Mouse (Mus musculus): Measurements from ENCODE around the gene Prcc.
"Not testable (repeated sequence)": the region's sequence is repeated elsewhere in the genome, so short reads cannot be mapped to it uniquely, and the experiment has no call there.

The Prcc gene

DNA sequence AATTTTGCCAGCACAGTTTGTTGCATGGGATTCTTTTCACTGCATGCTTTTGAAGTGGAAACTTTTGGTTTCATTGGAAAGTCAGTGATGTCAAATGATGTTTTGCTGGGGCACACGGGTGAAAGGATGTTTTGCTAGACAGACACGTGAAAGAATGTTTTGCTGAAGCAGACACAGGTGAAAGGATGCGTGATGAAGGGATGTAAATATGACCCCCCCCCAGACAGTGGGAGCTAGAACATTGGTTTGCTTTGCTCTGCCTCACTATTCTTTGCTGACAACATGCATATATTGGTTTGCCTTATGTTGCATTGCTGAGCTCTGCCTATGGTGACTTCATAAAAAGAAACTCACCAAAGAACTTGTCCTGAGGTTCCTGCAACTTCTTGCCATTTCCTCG, 40.4 kb downstream of the Prcc start:
- no peak for DNase-seq (ENCODE audit: low spot score)

DNA sequence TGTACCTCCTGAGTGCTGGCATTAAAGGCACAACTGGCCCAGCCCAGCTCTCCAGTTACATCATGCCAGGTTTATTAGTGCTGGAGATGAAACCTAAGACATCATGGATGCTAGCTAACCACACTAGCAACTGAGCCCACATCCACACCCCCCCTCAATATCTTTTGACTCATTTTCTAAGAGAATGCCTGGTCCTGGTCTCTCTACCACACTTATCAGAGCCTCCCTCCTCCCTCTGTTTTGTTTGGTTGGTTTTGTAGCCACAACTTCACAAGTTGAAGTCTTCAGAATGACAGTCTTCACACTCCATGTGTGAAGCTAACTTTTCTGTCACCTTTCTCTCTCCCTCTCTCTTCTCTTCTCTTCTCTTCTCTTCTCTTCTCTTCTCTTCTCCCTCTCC, 44.5 kb downstream of the Prcc start:
- DNase-seq (ENCODE audit: low spot score): no peak

DNA sequence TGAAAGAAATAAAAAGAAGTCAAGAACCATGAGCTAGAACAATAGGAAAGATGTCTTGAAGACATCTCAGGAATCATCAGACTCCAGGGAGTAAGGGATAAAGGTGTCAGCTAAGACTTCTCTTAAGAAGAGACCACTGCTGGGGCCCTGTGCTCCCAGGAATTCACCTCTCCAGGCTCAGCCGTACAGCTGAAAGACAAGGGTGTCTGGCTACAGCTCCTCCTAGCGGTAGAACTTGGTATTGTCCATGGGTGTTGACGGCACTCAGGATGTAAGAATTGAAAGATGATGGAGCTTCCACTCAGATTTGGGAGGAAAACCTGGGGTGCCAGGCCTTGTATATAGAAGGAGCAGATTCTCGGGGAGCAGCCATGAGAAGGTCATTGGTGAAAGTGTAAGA, 46.8 kb downstream of the Prcc start:
- peak; percentile 75 for DNase-seq (ENCODE audit: low spot score)

DNA sequence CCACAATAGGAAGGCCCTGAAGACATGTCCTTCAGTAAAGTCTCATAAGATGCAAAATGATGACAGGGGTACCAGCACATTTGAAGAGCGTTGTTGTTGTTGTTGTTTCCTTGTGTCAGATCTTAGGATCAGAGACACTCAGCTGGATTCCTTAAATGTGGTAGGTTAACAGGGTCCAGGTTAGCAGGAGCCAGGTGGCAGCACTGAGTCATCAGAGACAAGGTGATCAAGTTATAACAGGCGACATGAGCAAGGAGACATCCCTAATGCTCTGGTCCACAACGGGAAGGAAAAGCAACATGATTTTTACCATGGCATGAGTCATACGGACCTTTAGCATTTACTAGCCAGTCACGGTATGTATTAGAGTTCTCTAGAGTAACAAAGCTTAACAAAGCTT, 51.9 kb downstream of the Prcc start:
- DNase-seq (ENCODE audit: low spot score): no peak

DNA sequence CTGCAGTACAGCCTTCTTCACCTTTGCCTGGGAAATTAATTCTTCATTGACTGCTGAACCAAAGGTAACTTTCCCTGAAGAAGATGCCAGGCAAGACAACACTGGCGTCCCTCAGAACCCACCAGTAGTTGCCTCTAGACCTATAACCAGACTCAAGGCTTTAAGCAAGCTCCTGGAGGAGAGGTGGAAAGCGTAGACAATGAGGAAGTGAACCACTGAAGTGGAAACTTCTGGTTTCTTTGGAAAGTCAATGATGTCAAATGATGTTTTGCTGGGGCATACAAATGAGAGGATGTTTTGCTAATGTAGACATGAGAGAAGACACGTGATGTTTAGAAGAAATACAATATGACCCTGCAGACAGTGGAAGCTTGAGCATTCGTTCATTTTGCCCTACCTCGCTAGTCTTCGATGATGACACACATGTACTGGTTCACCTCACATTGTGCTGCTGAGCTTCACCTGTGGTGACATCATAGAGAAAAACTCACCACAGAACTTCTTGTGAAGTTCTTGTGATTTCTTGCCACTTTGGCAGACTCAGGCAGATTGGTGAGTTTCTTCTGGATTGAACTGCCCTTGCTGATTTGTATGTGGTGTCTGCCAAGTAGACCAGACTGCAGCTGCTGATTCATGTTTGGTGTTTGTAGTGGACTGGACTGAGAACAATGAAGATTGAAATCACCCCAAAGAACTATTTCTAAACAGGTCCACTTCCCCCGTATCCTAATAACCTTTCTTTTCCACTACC, 53.1 kb downstream of the Prcc start:
- peak; percentile 50 for DNase-seq (ENCODE audit: low spot score)

DNA sequence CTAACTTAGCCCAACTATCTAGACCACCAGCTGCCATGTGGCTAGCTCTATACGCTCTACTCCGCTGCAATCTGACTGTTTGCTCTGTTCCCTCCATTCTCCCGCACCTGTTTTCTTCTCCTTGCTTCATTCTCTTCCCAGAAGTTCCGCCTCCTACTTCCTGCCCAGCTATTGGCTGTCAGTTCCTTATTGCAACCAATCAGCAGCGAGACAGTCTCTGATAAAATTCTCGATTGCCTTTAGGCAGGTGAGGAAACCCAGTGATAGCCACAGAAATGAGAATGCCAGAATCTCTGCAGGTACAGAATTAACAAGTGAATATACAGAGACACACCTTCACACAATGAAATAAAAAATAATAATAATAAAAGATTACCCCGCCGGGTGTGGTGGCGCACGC, 56.4 kb downstream of the Prcc start:
- no peak for DNase-seq (ENCODE audit: low spot score)

DNA sequence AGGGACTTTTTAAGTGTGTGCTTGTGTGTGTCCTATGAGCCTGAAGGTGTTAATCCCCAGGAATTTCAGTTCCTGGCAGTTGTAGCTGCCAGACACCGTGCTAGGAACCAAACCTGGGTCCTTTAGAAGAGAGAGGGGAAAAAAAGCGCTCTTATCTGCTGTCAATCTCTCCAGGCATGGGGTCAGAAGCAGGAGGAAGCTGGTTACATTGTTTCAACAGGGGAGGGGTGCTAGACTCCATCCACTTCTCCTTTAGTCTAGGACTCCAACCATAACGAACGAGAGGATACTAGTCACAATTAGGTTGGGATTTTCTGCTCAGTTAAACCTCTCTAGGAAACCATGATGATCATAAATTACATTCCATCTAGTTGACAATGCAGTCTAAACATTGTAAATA, 57.0 kb downstream of the Prcc start:
- no peak for DNase-seq (ENCODE audit: low spot score)

DNA sequence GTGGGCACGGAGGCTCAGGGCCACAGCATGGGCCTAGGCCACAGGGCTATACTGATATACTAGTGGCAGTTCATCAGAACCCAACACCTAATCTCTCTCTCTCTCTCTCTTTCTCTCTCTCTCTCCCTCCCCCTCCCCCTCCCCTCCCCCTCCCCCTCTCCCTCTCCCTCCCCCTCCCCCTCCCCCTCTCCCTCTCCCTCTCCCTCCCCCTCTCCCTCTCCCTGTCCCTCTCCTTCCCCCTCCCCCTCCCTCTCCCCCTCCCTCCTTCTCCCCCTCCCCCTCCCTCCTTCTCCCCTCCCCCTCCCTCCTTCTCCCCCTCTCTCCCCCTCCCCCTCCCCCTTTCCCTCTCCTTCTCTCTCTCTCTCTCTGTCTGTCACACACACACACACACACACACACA, 61.2 kb downstream of the Prcc start, which contains the start of gene Pear1:
Pear1 (minus strand) TSS at position 101 of the 400 bp plus-strand sequence.
- DNase-seq (ENCODE audit: low spot score): not testable (repeated sequence)

DNA sequence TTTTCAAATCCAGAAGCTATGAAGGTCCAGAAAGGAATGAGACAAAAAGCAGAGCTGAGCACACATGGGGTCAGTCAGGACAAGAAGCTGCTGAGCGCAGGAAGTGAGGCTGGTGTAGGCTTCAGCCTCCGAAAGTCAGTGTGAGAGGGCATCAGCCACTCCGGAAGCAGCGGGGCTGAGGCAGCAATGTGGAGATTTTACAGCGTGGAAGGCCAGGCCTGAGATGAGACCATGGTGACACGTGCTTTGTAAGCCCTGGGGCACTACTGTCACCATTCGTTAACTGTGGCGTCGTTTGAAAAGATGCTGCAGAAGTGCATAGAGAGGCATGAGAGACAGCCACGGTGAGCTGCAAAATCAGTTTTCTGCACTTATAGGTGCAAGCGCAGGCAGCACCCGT, 67.2 kb downstream of the Prcc start:
- no peak for DNase-seq (ENCODE audit: low spot score)

DNA sequence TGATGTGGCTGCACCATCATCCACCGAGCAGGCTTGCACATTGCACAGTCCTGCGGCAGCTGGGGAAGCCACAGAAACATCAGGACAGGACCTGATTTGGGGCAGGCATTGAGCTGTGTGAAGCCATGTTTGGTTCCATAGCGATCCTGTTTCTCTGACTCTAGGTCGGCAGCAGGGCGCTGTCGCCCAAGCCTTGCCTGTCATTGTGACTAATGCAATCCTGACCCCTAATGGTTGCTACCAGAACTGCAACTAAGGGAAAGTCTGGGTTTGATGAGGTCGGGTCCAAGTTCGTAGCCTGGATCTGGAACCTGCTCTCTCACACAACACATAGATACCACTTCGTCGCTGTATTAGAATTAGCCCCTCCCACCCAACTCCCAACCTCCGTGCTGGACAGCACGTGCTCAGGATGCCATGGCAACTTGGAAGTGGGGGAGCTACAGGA, 68.7 kb downstream of the Prcc start:
- peak; percentile 89 for DNase-seq (ENCODE audit: low spot score)

DNA sequence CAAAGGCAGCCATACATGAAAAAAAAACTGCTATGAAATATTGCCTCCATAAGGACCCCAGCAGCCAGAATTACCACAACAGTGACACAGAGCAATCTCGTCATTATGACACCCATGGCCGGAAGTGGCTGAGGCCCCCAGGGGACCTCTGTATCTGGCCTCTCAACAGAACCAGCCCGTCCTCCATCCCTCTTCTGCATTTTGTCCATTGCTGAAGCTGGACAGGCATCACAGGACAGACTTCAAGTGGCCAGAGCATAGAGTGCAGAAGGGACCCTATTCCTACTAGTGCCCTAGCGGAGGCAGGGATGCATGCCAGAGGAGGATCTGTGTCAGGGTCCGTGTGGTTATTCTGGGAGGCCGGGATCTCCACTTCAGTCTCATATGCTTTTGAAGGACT, 69.2 kb downstream of the Prcc start:
- DNase-seq (ENCODE audit: low spot score): no peak

DNA sequence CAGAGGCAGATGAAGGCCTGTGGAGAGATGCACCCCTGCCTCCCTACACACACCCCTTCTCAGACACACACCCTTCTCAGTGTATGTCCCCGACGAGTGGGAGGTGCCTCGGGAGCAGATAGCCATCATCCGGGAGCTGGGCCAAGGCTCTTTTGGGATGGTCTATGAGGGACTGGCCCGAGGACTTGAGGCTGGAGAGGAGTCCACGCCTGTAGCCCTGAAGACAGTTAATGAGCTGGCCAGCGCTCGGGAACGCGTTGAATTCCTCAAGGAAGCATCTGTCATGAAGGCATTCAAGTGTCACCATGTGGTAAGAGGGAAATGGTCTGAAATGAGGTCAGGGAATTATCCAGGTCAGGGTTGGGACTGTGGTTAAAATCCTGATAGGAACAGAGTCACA, 72.5 kb downstream of the Prcc start:
- DNase-seq (ENCODE audit: low spot score): no peak

DNA sequence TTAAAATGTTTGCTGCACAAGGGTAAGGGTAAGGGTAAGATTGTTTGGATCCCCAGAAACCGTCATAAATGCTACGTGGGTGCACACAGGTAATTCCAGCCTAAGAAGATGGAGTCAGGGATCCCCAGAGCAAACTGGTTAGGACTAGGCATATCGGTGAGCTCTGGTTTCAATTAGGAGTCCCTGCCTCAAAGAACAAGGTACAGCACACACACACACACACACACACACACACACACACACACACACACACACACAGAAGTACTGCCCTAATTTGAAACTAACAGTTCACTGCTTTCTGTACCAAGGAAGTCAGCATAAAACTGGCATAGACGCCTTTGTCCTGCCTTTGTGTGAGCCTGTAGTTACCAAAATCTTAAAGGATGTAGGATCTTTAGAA, 73.0 kb downstream of the Prcc start:
- DNase-seq (ENCODE audit: low spot score): no peak

DNA sequence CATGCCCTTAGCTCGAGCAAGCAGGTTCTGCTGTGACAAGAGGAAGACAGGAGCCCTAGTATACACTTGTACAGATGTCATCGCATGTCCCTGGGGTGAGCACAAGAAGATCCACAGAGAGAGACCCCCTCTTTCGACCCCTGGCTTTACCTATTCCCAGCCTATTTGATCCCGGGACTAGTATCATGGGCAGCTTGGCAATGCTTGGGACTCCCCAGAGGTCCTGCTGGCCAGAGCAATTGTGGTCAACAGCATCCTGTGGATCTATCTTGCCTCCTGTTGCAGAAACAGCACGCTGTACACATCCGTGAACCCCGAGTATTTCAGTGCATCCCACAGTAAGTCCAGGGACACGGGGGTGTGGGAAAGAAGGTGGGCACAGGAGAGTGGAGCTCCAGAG, 74.1 kb downstream of the Prcc start:
- DNase-seq (ENCODE audit: low spot score): no peak

DNA sequence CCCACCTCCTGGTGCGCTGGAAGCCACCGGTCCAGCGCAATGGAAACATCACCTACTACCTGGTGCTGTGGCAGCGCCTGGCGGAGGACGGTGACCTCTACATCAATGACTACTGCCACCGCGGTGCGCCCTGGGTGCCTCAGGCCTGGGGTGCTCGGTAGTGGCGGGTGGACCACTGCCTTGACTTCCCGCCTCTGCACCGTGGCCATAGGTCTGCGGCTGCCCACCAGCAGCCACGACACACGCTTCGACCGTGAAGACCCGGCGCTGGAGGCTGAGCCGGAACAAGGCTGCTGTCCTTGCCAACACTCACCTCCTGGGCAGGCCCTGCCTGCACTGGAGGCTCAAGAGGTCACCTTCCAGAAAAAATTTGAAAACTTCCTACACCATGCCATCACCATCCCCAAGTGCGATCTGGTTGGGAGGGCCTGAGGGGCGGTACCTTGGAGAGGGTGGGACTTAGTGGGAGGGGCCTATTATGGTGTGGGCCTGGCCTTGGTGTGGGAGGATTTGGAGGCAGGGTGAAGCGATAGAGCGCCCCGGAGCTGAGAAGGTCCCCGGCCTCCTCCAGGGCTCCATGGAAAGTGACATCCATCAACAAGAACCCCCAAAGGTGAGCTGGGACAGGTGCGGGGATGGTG, 76.0 kb downstream of the Prcc start:
- no peak for DNase-seq (ENCODE audit: low spot score)
